Mouse (Mus musculus) embryonic facial prominence, embryonic 11.5 days (tissue): ENCODE measurements around the gene Rundc3b. TPM values are rescaled to one million over a fixed set of nuclear protein-coding genes. Genes with fewer than 3 reads are reported as not detected.

ENCODE experiments used
- ATAC-seq: fragments of 200-750 bp; cut with Nextera tagmentation; replicated peaks from 2 replicates; pipeline ENCODE4 v1.8.0; 2017; ENCODE audit warnings: low read depth; ENCODE audit not compliant: insufficient number of reproducible peaks, low FRiP score, low TSS enrichment
- DNase-seq: peaks from one replicate; pipeline ENCODE4 v3.0.0-alpha.2; 2015; ENCODE audit warnings: low spot score
- H3K27ac ChIP-seq: fragments of 300-500 bp; sonication (generic); replicated peaks from 2 replicates; pipeline ENCODE4 v1.5.1; 2014; ENCODE audit warnings: mild to moderate bottlenecking, low read depth, low read length, control low read depth
- H3K27me3 ChIP-seq: fragments of 300-500 bp; sonication (generic); 2 replicates; pipeline ENCODE4 v1.6.1; 2014; ENCODE audit warnings: mild to moderate bottlenecking, low read length, moderate library complexity, mixed read lengths; ENCODE audit not compliant: control insufficient read depth, insufficient read depth
- H3K36me3 ChIP-seq: fragments of 300-500 bp; sonication (generic); replicated peaks from 2 replicates; pipeline ENCODE4 v1.6.1; 2014; ENCODE audit warnings: low read depth, mild to moderate bottlenecking, low read length, moderate library complexity, mixed read lengths; ENCODE audit not compliant: control insufficient read depth, insufficient read depth
- H3K4me1 ChIP-seq: fragments of 300-500 bp; sonication (generic); 2 replicates; pipeline ENCODE4 v1.6.1; 2014; ENCODE audit warnings: low read length, mixed read lengths; ENCODE audit not compliant: control insufficient read depth, insufficient read depth
- H3K4me2 ChIP-seq: fragments of 300-500 bp; sonication (generic); 2 replicates; pipeline ENCODE4 v1.6.1; 2014; ENCODE audit warnings: low read depth, mild to moderate bottlenecking, control low read depth, low read length, moderate library complexity
- H3K4me3 ChIP-seq: fragments of 300-500 bp; sonication (generic); 2 replicates; pipeline ENCODE4 v1.5.1; 2014; ENCODE audit warnings: low read depth, low read length, control low read depth
- H3K9ac ChIP-seq: fragments of 300-500 bp; sonication (generic); replicated peaks from 2 replicates; pipeline ENCODE4 v1.6.1; 2014; ENCODE audit warnings: mild to moderate bottlenecking, control low read depth, low read length
- H3K9me3 ChIP-seq: fragments of 300-500 bp; sonication (generic); replicated peaks from 2 replicates; pipeline ENCODE4 v1.6.1; 2016; ENCODE audit warnings: mild to moderate bottlenecking, low read length, inconsistent platforms, mixed read lengths; ENCODE audit not compliant: control insufficient read depth
- WGBS: fragments of 180-500 bp; shearing (Covaris S2); extraction: QIAGEN DNeasy Blood & Tissue Kit; methylation state at CpG from one replicate; pipeline ENCODE4 v1.1.7; 2014; 5-methylcytosine and 5-hydroxymethylcytosine counted together
- polyA plus RNA-seq: library from polyadenylated mRNA; unstranded; fragments of >200 nt; fragmentation: Nextera tagmentation; extraction: Ambion mirVana; gene quantifications from 2 replicates; pipeline ENCODE4 v1.2.1, GENCODE M21; 2014

The Rundc3b gene
- polyA plus RNA-seq, 1 experiment from 2014 or later = 7.3 TPM

DNA sequence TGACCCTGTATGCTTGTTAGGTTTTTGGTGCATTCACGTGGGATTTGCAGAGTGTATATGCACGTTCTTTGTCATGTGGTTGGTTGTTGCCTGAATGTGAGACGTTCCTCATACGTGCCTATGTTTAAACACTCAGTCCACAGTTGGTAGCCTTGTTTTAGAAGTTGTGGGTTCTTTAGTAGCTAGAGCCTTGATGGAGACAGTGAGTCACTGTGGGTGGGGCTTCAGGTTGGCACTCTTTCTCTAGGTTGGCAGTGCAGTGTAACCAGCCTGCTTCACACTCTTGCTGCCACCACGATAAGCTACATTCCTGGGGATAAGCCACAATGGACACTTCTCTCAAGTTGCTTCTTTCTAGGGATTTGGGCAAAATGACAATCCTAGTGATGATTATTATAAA lies 166.2 kb downstream of the Rundc3b start:
- WGBS = 93% methylated on average over 5 of the region's 5 CpGs
- H3K27me3 ChIP-seq = no peaks in the 10 kb centered on the region
- no peak overlapping the region for H3K9ac ChIP-seq
- DNase-seq (no peak), ATAC-seq (no peak)
- no peak overlapping the region for H3K4me3 ChIP-seq
- no peaks in the 10 kb centered on the region for H3K4me1 ChIP-seq
- no peak overlapping the region for H3K4me2 ChIP-seq
- no peaks in the 10 kb centered on the region for H3K9me3 ChIP-seq
- H3K36me3 ChIP-seq = no peaks in the 10 kb centered on the region
- no peak overlapping the region for H3K27ac ChIP-seq

- Histone ChIP-seq H3K36me3 (no peaks in the 10 kb centered on the region), H3K9me3 (no peaks in the 10 kb centered on the region), H3K9ac (no peak overlapping the region), H3K27ac (no peak overlapping the region), H3K4me3 (no peak overlapping the region), H3K27me3 (no peaks in the 10 kb centered on the region), H3K4me2 (no peak overlapping the region), H3K4me1 (no peaks in the 10 kb centered on the region)
- DNase-seq = no peak
- ATAC-seq = no peak
These were observed 167.2 kb downstream of the Rundc3b start for GRCm38 (mm10) chr5:8455565-8455964.

Other genes with a start within 250 kb of the Rundc3b start
- 84.4 and 97.8 TPM in 2 replicates for gene Dbf4, start 200.2 kb downstream of the Rundc3b start, polyA plus RNA-seq
- gene Slc25a40, start 200.1 kb downstream of the Rundc3b start, polyA plus RNA-seq = 8.5 and 9.1 TPM in 2 replicates
- gene Abcb1a, start 37.1 kb upstream of the Rundc3b start, polyA plus RNA-seq = 0.26 and 0.41 TPM in 2 replicates
- 0.74 and 0.77 TPM in 2 replicates for gene Abcb1b, start 175.2 kb upstream of the Rundc3b start, polyA plus RNA-seq